Mouse (Mus musculus) B cell, adult 2 months (primary cell): ENCODE data around the gene Vcl.

Experiments
- DNase-seq, 2 experiments: peaks; one replicate each; pipeline ENCODE4 v3.0.0; 2022

Gene Vcl

GRCm38 (mm10) chr14:21018977-21019376 lies 89.8 kb downstream of the Vcl start:
- peak; percentile 29 to 33 for DNase-seq

- DNase-seq, result no peak
These were observed 91.2 kb downstream of the Vcl start for GRCm38 (mm10) chr14:21020435-21020834.

- no peak for DNase-seq
These were observed 98.3 kb downstream of the Vcl start for GRCm38 (mm10) chr14:21027542-21027941.

- no peak for DNase-seq
These were observed 99.9 kb downstream of the Vcl start for GRCm38 (mm10) chr14:21029025-21029659.

- DNase-seq, result peak; percentile 48 to 62
These were observed 102.7 kb downstream of the Vcl start for GRCm38 (mm10) chr14:21031783-21032511.

- DNase-seq, result no peak
These were observed 105.1 kb downstream of the Vcl start for GRCm38 (mm10) chr14:21034271-21034670.

GRCm38 (mm10) chr14:21034791-21035190 lies 105.6 kb downstream of the Vcl start:
- no peak for DNase-seq

GRCm38 (mm10) chr14:21039077-21039476 lies 109.9 kb downstream of the Vcl start:
- DNase-seq, result no peak

- DNase-seq, result no peak
These were observed 110.4 kb downstream of the Vcl start for GRCm38 (mm10) chr14:21039623-21040022.

GRCm38 (mm10) chr14:21047840-21048239 lies 118.6 kb downstream of the Vcl start:
- no peak for DNase-seq

GRCm38 (mm10) chr14:21048879-21049278 lies 119.7 kb downstream of the Vcl start:
- DNase-seq, result peak; percentile 69 to 75

GRCm38 (mm10) chr14:21050734-21051133 lies 121.5 kb downstream of the Vcl start:
- DNase-seq, result peak; percentile 79 to 85

- no peak for DNase-seq
These were observed 122.3 kb downstream of the Vcl start for GRCm38 (mm10) chr14:21051380-21052111.

- peak; percentile 96 to 97 for DNase-seq
These were observed 123.0 kb downstream of the Vcl start, which contains the start of the genes Ap3m1 and Adk for GRCm38 (mm10) chr14:21052112-21052780. Ap3m1 (minus strand) TSS chr14:21052508. Adk (plus strand) TSS chr14:21052574.

- no peak for DNase-seq
These were observed 123.6 kb downstream of the Vcl start for GRCm38 (mm10) chr14:21052781-21053130.

- DNase-seq, result no peak
These were observed 124.0 kb downstream of the Vcl start for GRCm38 (mm10) chr14:21053151-21053550.

GRCm38 (mm10) chr14:21053586-21053985 lies 124.4 kb downstream of the Vcl start:
- DNase-seq, result no peak

- DNase-seq, result no peak
These were observed 129.8 kb downstream of the Vcl start for GRCm38 (mm10) chr14:21058972-21059371.

GRCm38 (mm10) chr14:21062766-21063513 lies 133.7 kb downstream of the Vcl start:
- DNase-seq, result no peak

- no peak for DNase-seq
These were observed 135.1 kb downstream of the Vcl start for GRCm38 (mm10) chr14:21064321-21064720.

GRCm38 (mm10) chr14:21065490-21066162 lies 136.4 kb downstream of the Vcl start:
- DNase-seq, result no peak

GRCm38 (mm10) chr14:21069594-21069993 lies 140.4 kb downstream of the Vcl start:
- DNase-seq, result no peak
